Mouse (Mus musculus) frontal cortex, postnatal 36 days (tissue): ENCODE data around the gene Sprn.

Source experiments
- DNase-seq, 2 experiments: peaks; one replicate each; pipeline ENCODE4 v3.0.0; 2022; ENCODE audit warnings: low spot score in 2 of 2

Sprn gene

DNA sequence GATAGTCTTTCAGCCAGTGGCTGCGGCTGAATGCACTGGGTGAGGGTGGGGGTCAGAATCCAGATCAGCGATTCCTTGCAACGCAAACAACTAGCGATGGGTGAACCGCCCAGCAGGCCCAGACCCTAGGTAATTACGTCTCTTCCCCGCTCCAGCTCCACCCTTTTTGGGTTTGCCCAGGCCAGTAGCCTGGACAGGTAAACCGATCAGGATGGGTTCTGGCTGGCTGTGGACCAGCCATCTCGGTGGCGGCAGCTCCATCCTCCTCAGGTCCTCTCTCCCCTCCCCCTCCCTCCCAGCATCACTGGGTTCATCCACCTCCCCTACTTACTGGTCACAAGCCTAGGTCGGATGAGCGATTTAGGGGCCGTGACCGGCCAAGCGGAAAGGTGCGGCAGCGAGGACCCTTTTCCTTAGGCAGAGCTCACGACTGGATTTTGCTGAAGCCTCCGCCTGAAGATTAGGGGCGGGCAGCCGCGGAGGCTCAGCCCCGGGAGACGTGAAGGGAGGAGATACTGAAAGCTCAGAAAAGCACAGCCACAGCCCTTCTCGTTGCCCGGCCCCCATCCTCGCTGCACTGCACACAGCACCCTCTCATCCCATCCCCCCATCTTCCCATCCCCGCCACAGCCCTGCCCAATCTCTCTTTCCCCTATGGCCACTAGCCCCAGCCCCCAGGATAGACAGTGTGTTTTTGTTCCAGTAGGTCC is at the start of gene Sprn:
Gene Sprn (minus strand): TSS at position 660 of the 710 bp plus-strand sequence.
- peak; percentile 72 to 80 for DNase-seq

GRCm38 (mm10) chr7:140201090-140201489 is 46.4 kb upstream of the Sprn start:
- no peak for DNase-seq

- no peak for DNase-seq
Observed at GRCm38 (mm10) chr7:140196002-140196401, 41.3 kb upstream of the Sprn start.

- peak in 1 of 2 experiments; percentile 31 for DNase-seq
Observed at GRCm38 (mm10) chr7:140194031-140194430, 39.4 kb upstream of the Sprn start.

GRCm38 (mm10) chr7:140192851-140193250 is 38.2 kb upstream of the Sprn start:
- DNase-seq: no peak

DNA sequence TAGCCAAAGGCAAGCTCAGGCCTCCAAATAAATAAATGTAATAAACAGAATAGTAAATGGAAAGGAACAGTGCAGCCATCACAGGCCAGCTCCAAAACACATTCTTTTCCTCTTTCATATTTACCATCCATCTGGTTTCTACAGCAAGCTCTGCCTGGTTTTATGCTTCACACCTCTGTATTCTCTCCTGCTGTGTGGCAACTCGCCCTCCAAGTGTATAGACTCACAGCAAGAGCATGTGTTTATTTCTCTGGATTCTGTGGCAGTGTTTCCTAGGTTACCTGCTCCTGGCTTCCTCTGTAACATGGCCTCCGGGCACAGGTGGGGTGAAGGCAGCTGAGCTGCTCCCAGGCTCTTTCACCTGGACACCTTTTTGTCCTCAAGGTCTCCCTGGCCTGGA is 37.8 kb upstream of the Sprn start:
- DNase-seq: no peak

- DNase-seq: no peak
Observed at GRCm38 (mm10) chr7:140190435-140190834, 35.8 kb upstream of the Sprn start.

- no peak for DNase-seq
Observed at GRCm38 (mm10) chr7:140188391-140189328, 34.0 kb upstream of the Sprn start.

DNA sequence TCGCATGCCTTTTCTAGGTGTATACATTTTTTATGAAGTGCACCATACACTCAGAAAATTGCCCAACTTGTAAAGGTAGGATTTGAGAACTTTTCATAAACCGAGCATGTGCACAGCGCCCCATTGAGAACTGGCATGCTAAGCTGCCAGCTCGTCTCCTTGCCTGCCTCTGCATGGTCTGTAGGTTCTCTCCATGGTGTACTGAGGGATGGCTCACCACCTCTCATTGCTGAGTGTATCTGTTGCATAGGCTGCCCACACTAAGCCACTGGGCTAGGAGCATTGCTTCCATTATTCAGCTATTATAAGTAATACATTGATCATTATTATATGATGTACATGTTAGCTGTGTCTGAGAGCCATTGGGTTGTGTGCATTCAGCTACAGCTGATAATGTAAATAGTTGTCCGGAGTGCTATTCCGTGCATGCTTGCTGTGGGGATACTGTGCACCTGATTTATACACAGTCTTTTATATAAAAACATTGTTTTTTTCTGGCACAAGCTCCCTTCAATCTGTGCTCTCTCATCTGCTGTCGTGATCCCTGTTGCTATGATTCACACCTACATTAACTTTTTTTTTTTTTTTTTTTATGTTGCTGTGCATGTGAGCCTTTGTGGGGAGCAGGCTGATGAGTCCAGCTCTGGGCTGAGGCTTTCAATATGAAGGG is 33.2 kb upstream of the Sprn start:
- DNase-seq: no peak

- DNase-seq: peak; percentile 25 to 38
Observed at GRCm38 (mm10) chr7:140186646-140187620, 32.3 kb upstream of the Sprn start.

GRCm38 (mm10) chr7:140184206-140184605 is 29.5 kb upstream of the Sprn start:
- DNase-seq: no peak

DNA sequence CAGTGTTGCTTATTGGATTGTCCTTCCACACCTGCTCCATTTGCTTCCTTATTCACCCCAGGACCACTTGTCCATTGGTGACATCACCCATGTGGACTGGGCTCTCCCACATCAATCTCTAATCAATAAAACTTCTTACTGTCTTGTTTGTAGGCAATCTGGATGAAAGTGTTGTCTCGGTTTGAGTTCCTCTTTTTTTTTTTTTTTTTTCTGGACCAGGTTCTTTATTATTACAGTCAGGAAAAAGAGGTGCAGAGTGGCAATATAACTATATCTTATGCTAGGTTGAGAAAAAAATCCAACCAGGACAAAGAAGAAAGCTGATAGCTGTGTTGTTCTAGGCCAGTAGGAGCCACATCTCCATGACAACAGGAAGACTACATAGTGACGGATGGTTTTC is 26.0 kb upstream of the Sprn start:
- no peak for DNase-seq

DNA sequence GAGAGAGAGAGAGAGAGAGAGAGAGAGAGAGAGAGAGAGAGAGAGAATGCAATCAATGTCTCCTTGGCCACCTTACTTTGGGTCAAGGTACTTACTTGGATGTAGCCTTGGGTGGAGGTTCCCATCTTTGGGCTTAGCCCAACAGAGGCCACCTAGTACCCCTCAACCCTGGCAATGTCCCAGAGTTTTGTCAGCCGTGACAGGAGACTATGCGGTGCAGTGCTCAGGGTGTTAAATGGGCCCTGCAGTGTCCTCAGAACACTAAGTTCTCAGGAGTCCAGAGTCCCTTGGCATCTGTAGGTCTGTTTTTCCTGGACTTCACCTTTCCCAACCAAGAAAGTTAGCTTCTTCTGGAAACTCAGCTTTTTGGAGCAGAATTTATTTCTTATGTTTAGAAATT is 24.5 kb upstream of the Sprn start:
- DNase-seq: no peak

GRCm38 (mm10) chr7:140172936-140173335 is 18.3 kb upstream of the Sprn start, which contains the start of gene Olfr523:
Gene Olfr523 (plus strand): TSS chr7:140173217.
- no peak for DNase-seq

- DNase-seq: no peak
Observed at GRCm38 (mm10) chr7:140170863-140171262, 16.2 kb upstream of the Sprn start.

DNA sequence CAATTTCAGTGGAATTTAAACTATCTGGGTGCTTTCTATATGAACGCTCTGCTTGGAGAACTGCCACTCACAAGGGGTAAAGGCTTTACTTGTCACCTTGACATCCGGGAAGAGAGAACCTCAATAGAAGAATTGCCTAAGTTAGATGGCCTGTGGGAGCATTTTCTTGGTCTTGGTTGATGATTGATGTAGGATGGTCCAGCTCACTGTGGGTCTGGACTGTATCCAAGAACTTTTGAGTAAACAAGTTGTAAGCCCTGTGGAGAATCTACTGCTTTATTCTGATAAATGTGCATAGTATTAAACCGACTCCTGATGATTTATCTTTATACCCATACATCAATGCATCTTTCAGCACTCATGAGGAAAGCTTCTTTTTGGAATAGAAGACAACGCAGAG is 14.7 kb upstream of the Sprn start:
- no peak for DNase-seq

- DNase-seq: peak in 1 of 2 experiments; percentile 31
Observed at GRCm38 (mm10) chr7:140167950-140168349, 13.3 kb upstream of the Sprn start.

DNA sequence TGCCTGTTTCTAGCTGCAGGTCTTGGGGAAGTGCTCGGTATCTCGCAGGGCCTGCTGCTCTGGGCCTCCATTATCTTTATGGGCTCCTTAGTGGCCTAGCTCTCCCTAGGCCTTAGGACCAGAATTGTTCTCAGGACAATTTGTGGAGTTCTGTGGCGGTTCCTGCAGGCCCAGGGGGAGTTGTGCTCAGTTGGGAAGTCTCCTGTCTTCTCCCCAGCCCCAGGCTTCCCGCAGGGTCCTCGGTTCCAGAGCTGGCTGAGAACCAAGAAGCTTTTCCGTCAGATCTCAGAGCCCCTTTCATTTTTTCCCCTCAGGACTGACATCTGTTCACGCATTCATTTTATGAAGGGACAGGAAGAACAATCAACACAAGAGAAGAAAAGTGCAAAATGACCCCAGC is 10.0 kb upstream of the Sprn start, which contains the start of gene Olfr522:
Gene Olfr522 (minus strand): TSS at position 101 of the 400 bp plus-strand sequence.
- DNase-seq: no peak

DNA sequence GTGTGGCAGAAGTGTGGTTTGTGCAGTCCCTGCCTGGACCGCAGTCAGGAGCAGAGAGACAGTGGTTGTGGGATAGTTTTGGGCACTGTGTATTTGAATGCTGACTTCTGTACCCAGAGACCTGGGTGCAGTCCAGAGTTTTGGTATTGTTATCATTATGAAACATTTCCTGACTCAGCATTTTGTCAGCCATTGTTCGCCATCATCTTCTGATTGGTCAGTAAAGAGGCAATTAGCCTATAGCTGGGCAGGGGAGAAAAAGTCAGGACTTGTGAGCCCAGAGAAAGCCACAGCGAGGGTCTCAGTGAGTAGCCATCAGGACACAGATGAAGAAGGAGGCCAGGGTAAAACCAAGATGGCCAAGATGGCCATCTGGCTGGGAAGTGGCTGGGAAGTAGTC is 5.7 kb upstream of the Sprn start:
- DNase-seq: no peak

GRCm38 (mm10) chr7:140153829-140154217 is 854 bp downstream of the Sprn start:
- no peak for DNase-seq

- DNase-seq: peak; percentile 63 to 67
Observed at GRCm38 (mm10) chr7:140153383-140153782, 1.3 kb downstream of the Sprn start.
